8 mouse cellular contexts compared by ENCODE assay signal in genomic region chr1:91251927-91252326, GRCm38 (mm10). TPM values are rescaled to one million over a fixed set of nuclear protein-coding genes. Genes with fewer than 3 reads are reported as not detected.
DNase-seq lines count a peak whose midpoint lies in the region; ATAC-seq and TF ChIP-seq lines count a peak whose summit lies in the region.

No protein-coding gene starts in this region.

- H3K27ac ChIP-seq in layer of hippocampus, adult 2 months, result no peak overlapping the region
- H3K27ac ChIP-seq in liver, embryonic 12.5 days, result peak overlapping the region; percentile 92

- DNase-seq in layer of hippocampus, adult 2 months (ENCODE audit: low spot score in 2 of 2), result no peak
- DNase-seq in layer of hippocampus, postnatal 36 days, result no peak
- DNase-seq in brain, adult 2 months (ENCODE audit: low read depth, low spot score), result peak; percentile 16
- peak; percentile 29 for DNase-seq in heart, postnatal 4 days
- DNase-seq in retina, embryonic 14.5 days (ENCODE audit: low spot score), result peak; percentile 41
- DNase-seq in gastrocnemius, adult 18-20 months (ENCODE audit: low spot score), result no peak

- H3K36me3 ChIP-seq in liver, embryonic 12.5 days, result peaks cover 23% of the 10 kb centered on the region

- WGBS in liver, embryonic 12.5 days (ENCODE audit: insufficient replicate concordance), result 27% methylated on average over 8 of the region's 8 CpGs

- H3K4me3 ChIP-seq in layer of hippocampus, adult 2 months, result peak overlapping the region; percentile 91
- H3K4me3 ChIP-seq in liver, embryonic 12.5 days, result peak overlapping the region; percentile 99

- H3K27me3 ChIP-seq in liver, embryonic 12.5 days (replicated peaks), result no peaks in the 10 kb centered on the region

- peak overlapping the region; percentile 99 for H3K9ac ChIP-seq in liver, embryonic 12.5 days

- peak; percentile 53 for ATAC-seq in liver, embryonic 12.5 days
- ATAC-seq in activated CD4-positive, CD25-positive, alpha-beta regulatory T cell, adult 4 months, result no peak

- peak overlapping the region; percentile 92 for H3K4me2 ChIP-seq in liver, embryonic 12.5 days

- peak; percentile 55 for TF ChIP-seq CTCF in layer of hippocampus, adult 2 months (conservative IDR thresholded peaks at IDR 0.05)

- H3K9me3 ChIP-seq in liver, embryonic 12.5 days (replicated peaks), result no peaks in the 10 kb centered on the region

- peaks cover 62% of the 10 kb centered on the region for H3K4me1 ChIP-seq in liver, embryonic 12.5 days

RNA-seq across cellular contexts. Expression of gene Ube2f, which starts 1.8 kb away (rescaled TPM):
- 10 to 100 TPM; 44.9 to 50.7 TPM for total RNA-seq in layer of hippocampus, adult 2 months (2021)
- total RNA-seq in layer of hippocampus, postnatal 36 days (2021), result 10 to 100 TPM; 53.1 to 57.9 TPM
- 10 to 100 TPM; 49.3 to 55.0 TPM for total RNA-seq in heart, postnatal 4 days (2021)
- 71.6 and 73.4 TPM in 2 replicates for polyA plus RNA-seq in liver, embryonic 12.5 days (2016; fragmentation: Nextera tagmentation; extraction: Ambion mirVana)
- polyA plus RNA-seq in activated CD4-positive, CD25-positive, alpha-beta regulatory T cell, adult 4 months (2017; shearing (Covaris generic)), result 10 to 100 TPM; 74.4 to 95.6 TPM
- total RNA-seq in gastrocnemius, adult 18-20 months (2021), result 10 to 100 TPM; 50.7 to 53.9 TPM

RNA-seq across cellular contexts. Expression of gene Scly, which starts 46.2 kb away (rescaled TPM):
- 10 to 100 TPM; 21.1 to 21.7 TPM for total RNA-seq in layer of hippocampus, adult 2 months (2021)
- total RNA-seq in layer of hippocampus, postnatal 36 days (2021), result 10 to 100 TPM; 19.8 to 22.3 TPM
- 10 to 100 TPM; 14.4 to 17.5 TPM for total RNA-seq in heart, postnatal 4 days (2021)
- polyA plus RNA-seq in liver, embryonic 12.5 days (2016; fragmentation: Nextera tagmentation; extraction: Ambion mirVana), result 28.8 and 30.0 TPM in 2 replicates
- 10 to 100 TPM; 42.0 to 57.3 TPM for polyA plus RNA-seq in activated CD4-positive, CD25-positive, alpha-beta regulatory T cell, adult 4 months (2017; shearing (Covaris generic))
- 1 to 10 TPM; 8.1 TPM for total RNA-seq in gastrocnemius, adult 18-20 months (2021)

Comparison
In these comparisons a context has a peak if more than half of its experiments do, and no peak if none do; other contexts are left out.
1. DNase-seq: peak in brain, adult 2 months (single experiment), heart, postnatal 4 days (single experiment) and retina, embryonic 14.5 days (single experiment); none in layer of hippocampus, adult 2 months (0 of 2), layer of hippocampus, postnatal 36 days (0 of 2) and gastrocnemius, adult 18-20 months (single experiment).